Mouse (Mus musculus): ENCODE measurements around the gene Zfp213. TPM values are rescaled to one million over a fixed set of nuclear protein-coding genes. Genes with fewer than 3 reads are reported as not detected.
"Not testable (repeated sequence)": the region's sequence is repeated elsewhere in the genome, so short reads cannot be mapped to it uniquely, and the experiment has no call there.

Gene Zfp213
- 1 to 10 TPM; 2.2 to 2.6 TPM for total RNA-seq (2021)
- long read RNA-seq, experiment 1, partial matches to known transcripts = 0 of 3 reads
- long read RNA-seq, experiment 1, other reads (novel, unspliced or antisense) = 0 of 3 reads
- long read RNA-seq, experiment 2, transcript Zfp213-201 (6 exons, 2,686 nt) = major isoform, 6 of 7 reads
- long read RNA-seq, experiment 2, partial matches to known transcripts = 0 of 7 reads
- long read RNA-seq, experiment 2, other reads (novel, unspliced or antisense) = 1 of 7 reads

GRCm38 (mm10) chr17:23563595-23564367 is at the start of gene Zfp213:
Zfp213 (minus strand) TSS chr17:23564238.
- DNase-seq = peak; percentile 96
- intact Hi-C loops (cut with DNase I; ENCODE audit: low total_unique reads) = no loop called here

- peak; percentile 29 for DNase-seq
- intact Hi-C loops (cut with DNase I; ENCODE audit: low total_unique reads) = loop anchor here (5.0 kb wide), 1 partner anchor 38 kb away; no protein-coding TSS in a partner anchor
Measured at GRCm38 (mm10) chr17:23610361-23610800, 46.3 kb upstream of the Zfp213 start.

- intact Hi-C loops (cut with DNase I; ENCODE audit: low total_unique reads) = loop anchor here (5.0 kb wide), 1 partner anchor 37 kb away; no protein-coding TSS in a partner anchor
- DNase-seq = no peak
Measured at GRCm38 (mm10) chr17:23609612-23610011, 45.6 kb upstream of the Zfp213 start.

GRCm38 (mm10) chr17:23605220-23605619 is 41.2 kb upstream of the Zfp213 start:
- no peak for DNase-seq
- intact Hi-C loops (cut with DNase I; ENCODE audit: low total_unique reads) = no loop called here

- intact Hi-C loops (cut with DNase I; ENCODE audit: low total_unique reads) = no loop called here
- no peak for DNase-seq
Measured at GRCm38 (mm10) chr17:23604394-23604793, 40.4 kb upstream of the Zfp213 start.

GRCm38 (mm10) chr17:23603542-23603941 is 39.5 kb upstream of the Zfp213 start:
- intact Hi-C loops (cut with DNase I; ENCODE audit: low total_unique reads) = no loop called here
- no peak for DNase-seq

- intact Hi-C loops (cut with DNase I; ENCODE audit: low total_unique reads) = no loop called here
- DNase-seq = no peak
Measured at GRCm38 (mm10) chr17:23603077-23603476, 39.0 kb upstream of the Zfp213 start.

- DNase-seq = no peak
- intact Hi-C loops (cut with DNase I; ENCODE audit: low total_unique reads) = no loop called here
Measured at GRCm38 (mm10) chr17:23601836-23602585, 38.0 kb upstream of the Zfp213 start.

GRCm38 (mm10) chr17:23600641-23601622 is 36.9 kb upstream of the Zfp213 start, which contains the start of gene Zscan10:
Zscan10 (plus strand) TSS chr17:23600856.
- intact Hi-C loops (cut with DNase I; ENCODE audit: low total_unique reads) = no loop called here
- no peak for DNase-seq

GRCm38 (mm10) chr17:23599605-23600063 is 35.6 kb upstream of the Zfp213 start:
- DNase-seq = no peak
- intact Hi-C loops (cut with DNase I; ENCODE audit: low total_unique reads) = no loop called here

- intact Hi-C loops (cut with DNase I; ENCODE audit: low total_unique reads) = no loop called here
Measured at GRCm38 (mm10) chr17:23598582-23599552, 34.8 kb upstream of the Zfp213 start, which contains the start of gene Zfp13. Zfp13 (minus strand) TSS chr17:23599487.

GRCm38 (mm10) chr17:23595139-23595538 is 31.1 kb upstream of the Zfp213 start:
- intact Hi-C loops (cut with DNase I; ENCODE audit: low total_unique reads); DNase-seq: not testable (repeated sequence)

More at GRCm38 (mm10) chr17:23598582-23599552, 34.8 kb upstream of the Zfp213 start, which contains the start of gene Zfp13:
- peak; percentile 84 for DNase-seq

GRCm38 (mm10) chr17:23592926-23593300 is 28.9 kb upstream of the Zfp213 start:
- DNase-seq = no peak
- intact Hi-C loops (cut with DNase I; ENCODE audit: low total_unique reads) = no loop called here

GRCm38 (mm10) chr17:23592208-23592925 is 28.3 kb upstream of the Zfp213 start:
- peak; percentile 94 for DNase-seq
- intact Hi-C loops (cut with DNase I; ENCODE audit: low total_unique reads) = no loop called here

- intact Hi-C loops (cut with DNase I; ENCODE audit: low total_unique reads) = no loop called here
- DNase-seq = no peak
Measured at GRCm38 (mm10) chr17:23587253-23587652, 23.2 kb upstream of the Zfp213 start.

GRCm38 (mm10) chr17:23585721-23586491 is 21.9 kb upstream of the Zfp213 start:
- DNase-seq = peak; percentile 34
- intact Hi-C loops (cut with DNase I; ENCODE audit: low total_unique reads) = no loop called here
